Mouse (Mus musculus): ENCODE results near the gene Ptger2. TPM values are rescaled to one million over a fixed set of nuclear protein-coding genes. Genes with fewer than 3 reads are reported as not detected.
A peak's percentile ranks its signal among the peaks of the same experiment; 100 is the strongest.

Gene Ptger2
- total RNA-seq (2015) (4.6 and 6.1 TPM in 2 replicates), total RNA-seq (2017) (2.1 and 3.5 TPM in 2 replicates)

GRCm38 (mm10) chr14:44987674-44988355 is at the start of gene Ptger2:
Gene Ptger2 (plus strand): TSS chr14:44988195.
- peak; percentile 56 for ATAC-seq (replicated peaks; ENCODE audit: poor library complexity)

GRCm38 (mm10) chr14:44960746-44961145 is 27.2 kb upstream of the Ptger2 start:
- ATAC-seq (replicated peaks; ENCODE audit: poor library complexity): no peak

DNA sequence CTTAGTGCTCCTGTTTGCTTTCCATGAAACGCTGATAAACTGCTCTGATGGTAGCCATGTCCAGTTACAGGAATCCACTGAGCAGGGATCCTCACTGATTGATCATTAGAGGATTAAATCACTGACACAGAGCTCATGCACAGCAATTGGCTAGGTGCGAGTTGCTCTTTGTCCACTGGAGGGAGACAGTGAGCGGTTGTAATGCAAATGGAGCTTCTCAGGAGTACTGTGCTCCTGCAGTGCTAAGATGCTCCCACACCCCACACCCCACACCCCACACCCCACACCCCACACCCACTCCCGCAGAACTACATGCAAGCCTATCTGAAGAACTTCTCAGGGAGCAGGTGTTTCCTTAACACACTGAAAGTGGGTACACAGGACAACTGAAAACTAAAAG is 10.7 kb upstream of the Ptger2 start:
- ATAC-seq (replicated peaks; ENCODE audit: poor library complexity): peak; percentile 82

DNA sequence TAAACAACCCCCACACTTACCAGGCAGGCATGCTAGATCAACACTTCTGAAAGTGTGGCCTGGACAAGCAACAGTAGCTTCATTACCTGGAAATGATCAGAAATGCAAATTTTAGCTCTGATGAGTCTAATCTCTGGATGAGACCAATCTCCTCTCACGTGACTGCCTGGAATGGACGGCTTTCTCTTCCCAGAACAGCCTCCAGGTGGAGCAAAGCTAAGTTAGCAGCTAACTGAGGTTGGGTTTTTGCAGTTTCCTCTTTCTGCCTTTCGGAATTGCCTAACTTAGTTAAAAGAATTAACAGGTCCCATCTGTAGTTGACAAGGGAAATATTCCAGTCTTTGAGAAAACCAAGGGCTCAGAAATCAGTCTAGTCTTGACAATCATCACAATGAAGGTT is 8.1 kb upstream of the Ptger2 start:
- peak; percentile 83 for ATAC-seq (replicated peaks; ENCODE audit: poor library complexity)

- ATAC-seq (replicated peaks; ENCODE audit: poor library complexity): peak; percentile 49
Observed at GRCm38 (mm10) chr14:44981490-44981889, 6.5 kb upstream of the Ptger2 start.

- no peak for ATAC-seq (replicated peaks; ENCODE audit: poor library complexity)
Observed at GRCm38 (mm10) chr14:44984106-44984505, 3.9 kb upstream of the Ptger2 start.

DNA sequence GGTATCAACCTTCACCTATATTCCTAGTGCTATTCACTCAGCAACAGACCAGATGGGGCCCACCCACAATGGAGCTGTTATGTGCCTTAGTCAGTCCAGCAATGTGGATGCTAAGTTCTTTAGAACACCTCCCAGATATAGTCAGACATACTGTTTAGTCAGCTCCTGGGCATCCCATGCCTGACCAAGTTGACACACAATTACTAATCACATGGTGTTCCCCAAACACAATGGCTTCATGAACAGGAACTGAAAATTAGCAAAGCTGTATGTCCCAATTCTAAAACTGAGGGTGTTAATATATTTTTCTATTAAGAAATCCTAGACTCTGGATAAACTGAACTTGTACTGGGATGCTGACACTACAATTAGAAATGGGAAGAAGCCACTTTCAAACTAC is 1.7 kb upstream of the Ptger2 start:
- peak; percentile 53 for ATAC-seq (replicated peaks; ENCODE audit: poor library complexity)

- ATAC-seq (replicated peaks; ENCODE audit: poor library complexity): peak; percentile 50
Observed at GRCm38 (mm10) chr14:44988456-44989016, 541 bp downstream of the Ptger2 start.

DNA sequence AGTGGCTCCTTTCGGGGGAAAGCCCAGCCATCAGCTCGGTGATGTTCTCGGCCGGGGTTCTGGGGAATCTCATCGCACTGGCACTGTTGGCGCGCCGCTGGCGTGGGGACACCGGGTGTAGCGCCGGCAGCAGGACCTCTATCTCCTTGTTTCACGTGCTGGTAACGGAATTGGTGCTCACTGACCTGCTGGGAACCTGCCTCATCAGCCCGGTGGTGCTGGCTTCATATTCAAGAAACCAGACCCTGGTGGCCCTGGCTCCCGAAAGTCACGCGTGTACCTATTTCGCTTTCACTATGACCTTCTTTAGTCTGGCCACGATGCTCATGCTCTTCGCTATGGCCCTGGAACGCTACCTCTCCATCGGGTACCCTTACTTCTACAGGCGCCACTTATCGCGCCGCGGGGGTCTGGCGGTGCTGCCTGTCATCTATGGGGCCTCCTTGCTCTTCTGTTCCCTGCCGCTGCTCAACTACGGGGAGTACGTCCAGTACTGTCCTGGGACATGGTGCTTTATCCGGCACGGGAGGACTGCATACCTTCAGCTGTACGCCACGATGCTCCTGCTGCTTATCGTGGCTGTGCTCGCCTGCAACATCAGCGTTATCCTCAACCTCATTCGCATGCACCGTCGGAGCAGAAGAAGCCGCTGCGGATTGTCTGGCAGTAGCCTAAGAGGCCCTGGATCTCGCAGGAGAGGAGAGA is 1.2 kb downstream of the Ptger2 start:
- peak; percentile 20 for ATAC-seq (replicated peaks; ENCODE audit: poor library complexity)

DNA sequence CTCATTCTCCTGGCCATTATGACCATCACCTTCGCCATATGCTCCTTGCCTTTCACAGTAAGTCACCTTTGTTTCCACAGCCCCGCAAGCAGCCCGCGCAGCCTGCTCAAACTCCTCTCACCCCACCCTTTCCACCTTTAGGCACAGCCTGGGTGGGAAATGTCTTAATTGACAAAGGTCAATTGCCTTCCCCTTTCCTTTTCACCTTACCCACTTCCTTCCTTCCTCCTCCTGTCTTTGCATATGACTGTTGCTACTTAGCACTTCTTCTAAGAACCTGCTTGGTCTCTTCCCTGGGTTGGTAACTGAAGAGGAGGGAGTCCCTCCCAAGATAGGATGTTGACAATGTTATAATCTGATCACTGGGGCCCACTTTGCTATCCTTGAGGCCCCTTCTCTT is 1.8 kb downstream of the Ptger2 start:
- ATAC-seq (replicated peaks; ENCODE audit: poor library complexity): peak; percentile 8; the same call in 1 of the 2 replicates

GRCm38 (mm10) chr14:44994337-44994736 is 6.3 kb downstream of the Ptger2 start:
- no peak for ATAC-seq (replicated peaks; ENCODE audit: poor library complexity)

- no peak for ATAC-seq (replicated peaks; ENCODE audit: poor library complexity)
Observed at GRCm38 (mm10) chr14:45000086-45000769, 12.2 kb downstream of the Ptger2 start.

DNA sequence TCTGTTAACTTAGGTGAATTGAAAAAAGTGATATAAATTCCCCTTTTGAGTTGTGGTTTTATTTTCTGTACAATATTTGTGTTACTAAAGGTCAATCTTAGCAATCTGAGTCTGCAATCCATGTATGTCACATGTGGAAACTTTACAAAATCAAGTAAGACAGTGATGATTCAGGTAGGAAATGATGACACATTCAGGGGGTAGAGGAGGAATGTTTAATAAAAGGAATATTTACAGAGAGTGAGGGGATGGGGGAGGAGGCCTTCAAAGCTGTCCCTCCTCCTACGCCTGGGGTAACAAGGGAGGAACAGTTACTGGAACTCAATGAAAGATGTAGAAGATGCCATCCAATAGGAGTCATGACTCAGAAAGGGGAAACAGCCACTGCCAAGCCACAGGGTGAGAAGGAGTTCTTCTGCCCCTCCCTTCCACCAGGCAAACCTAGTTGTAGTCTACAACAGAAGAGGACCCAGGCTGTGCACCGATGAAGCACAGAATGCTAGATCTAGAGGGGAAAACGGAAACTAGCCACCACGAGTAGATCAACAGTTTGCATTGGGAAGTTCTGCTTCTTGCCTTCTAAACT is 17.8 kb downstream of the Ptger2 start:
- peak; percentile 95 for ATAC-seq (replicated peaks; ENCODE audit: poor library complexity)

- no peak for ATAC-seq (replicated peaks; ENCODE audit: poor library complexity)
Observed at GRCm38 (mm10) chr14:45009242-45009641, 21.2 kb downstream of the Ptger2 start.

DNA sequence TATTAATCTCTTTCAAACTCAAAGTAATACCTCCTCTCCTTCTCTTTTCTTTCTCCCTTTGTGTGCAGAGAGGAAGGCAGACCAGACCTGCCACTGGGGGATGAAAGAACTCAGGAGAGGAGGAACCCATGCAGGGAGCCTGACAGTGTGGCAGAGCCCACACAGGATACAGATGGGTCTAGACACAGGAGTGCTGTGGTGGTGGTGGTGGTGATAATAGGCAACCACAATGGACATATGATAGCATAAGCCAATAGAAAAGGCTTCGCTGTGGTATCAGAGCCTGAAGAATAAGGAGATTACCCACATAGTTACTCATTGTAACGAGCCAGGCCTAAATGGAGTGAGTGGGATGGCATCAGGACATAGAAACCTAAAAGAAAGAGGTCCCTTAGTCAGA is 23.3 kb downstream of the Ptger2 start:
- ATAC-seq (replicated peaks; ENCODE audit: poor library complexity): peak; percentile 99

DNA sequence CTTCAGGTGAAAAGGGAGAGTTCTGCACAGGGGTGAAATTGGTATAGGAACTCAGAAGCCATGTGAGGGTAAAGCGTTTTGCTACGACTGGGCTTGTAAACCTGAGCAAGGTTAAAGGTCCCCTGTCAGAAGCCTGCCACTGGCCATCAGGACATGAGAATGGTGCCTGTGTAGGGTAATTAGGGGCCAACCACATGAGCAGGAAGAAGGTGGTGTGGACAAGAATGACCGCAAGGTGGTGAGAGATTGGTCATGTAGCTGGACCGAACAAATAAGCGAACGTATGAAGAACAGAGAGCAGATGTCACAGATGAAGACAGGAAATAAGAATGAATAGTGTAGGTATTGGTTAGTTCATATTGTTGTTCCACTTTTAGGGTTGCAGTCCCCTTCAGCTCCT is 23.7 kb downstream of the Ptger2 start:
- ATAC-seq (replicated peaks; ENCODE audit: poor library complexity): no peak

GRCm38 (mm10) chr14:45021551-45021950 is 33.6 kb downstream of the Ptger2 start:
- peak; percentile 81 for ATAC-seq (replicated peaks; ENCODE audit: poor library complexity)

GRCm38 (mm10) chr14:45034293-45034692 is 46.3 kb downstream of the Ptger2 start:
- no peak for ATAC-seq (replicated peaks; ENCODE audit: poor library complexity)

DNA sequence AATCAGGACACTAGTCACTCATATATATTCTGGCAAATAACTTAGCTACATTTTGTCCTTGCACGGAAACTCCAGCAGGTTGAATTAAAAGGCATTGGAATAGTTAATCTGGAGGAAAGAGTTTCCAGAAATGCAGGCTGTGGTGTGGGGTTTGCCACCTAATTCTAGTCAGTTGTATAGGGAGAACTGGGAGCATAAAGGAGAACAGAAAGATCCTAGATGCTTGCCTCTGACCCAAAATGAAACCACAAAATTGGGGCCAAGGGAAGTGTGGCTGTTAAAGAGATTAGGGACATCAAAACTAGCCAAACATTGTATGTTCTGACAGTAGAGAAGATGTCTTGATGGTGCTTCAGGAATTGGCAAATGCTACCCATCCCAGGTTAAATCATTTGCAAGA is 48.6 kb downstream of the Ptger2 start:
- peak; percentile 13; the same call in 1 of the 2 replicates for ATAC-seq (replicated peaks; ENCODE audit: poor library complexity)

- peak; percentile 71 for ATAC-seq (replicated peaks; ENCODE audit: poor library complexity)
Observed at GRCm38 (mm10) chr14:45038052-45038451, 50.1 kb downstream of the Ptger2 start.

DNA sequence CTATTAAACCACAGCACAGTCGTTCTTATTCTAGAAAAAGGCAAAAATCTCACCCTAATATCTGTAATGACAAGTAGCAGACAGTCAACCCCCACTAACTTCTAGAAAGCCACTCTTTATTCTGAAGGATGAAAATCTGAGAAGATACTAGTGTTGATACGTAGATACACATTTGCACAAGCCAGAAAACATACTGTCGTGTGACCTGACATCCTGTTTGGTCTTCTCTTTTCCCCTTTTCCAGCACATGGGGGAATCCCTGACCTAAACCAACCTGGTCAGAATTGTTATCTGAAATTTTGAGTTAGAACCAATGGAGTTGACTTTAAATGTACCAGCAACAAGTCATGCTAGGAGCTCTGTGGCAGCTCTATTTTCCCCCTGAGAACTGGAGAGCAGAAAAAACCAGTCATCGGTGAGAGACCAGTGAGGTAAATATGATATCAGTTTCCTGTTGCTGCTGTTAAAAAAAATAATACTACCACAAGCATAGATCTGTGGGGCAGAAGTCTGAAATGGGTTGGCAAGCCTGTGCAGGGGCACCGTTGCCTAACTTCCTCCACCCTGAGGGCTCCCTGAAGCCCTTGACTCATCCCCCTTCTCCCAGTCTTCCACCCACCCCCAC is 53.0 kb downstream of the Ptger2 start:
- ATAC-seq (replicated peaks; ENCODE audit: poor library complexity): peak; percentile 82

Data from megakaryocyte progenitor cell, adult 5-6 weeks (primary cell).